Mouse (Mus musculus) neural tube, embryonic 12.5 days (tissue): ENCODE measurements at regions not wholly inside any gene's neighbourhood (a gene's known extent, or its start where the extent isn't known, plus 50 kb on each side); places are given as distances from the start of the nearest gene placed in this dataset.
A peak's percentile ranks its signal among the peaks of the same experiment; 100 is the strongest.

Experiments
- ATAC-seq: fragments of 200-750 bp; cut with Nextera tagmentation; 2 replicates; pipeline ENCODE4 v1.8.0; 2017; ENCODE audit warnings: low read depth, mild to moderate bottlenecking, moderate TSS enrichment, moderate library complexity; ENCODE audit not compliant: low FRiP score
- H3K27ac ChIP-seq: fragments of 300-500 bp; sonication (generic); 2 replicates; pipeline ENCODE4 v1.5.1; 2016
- H3K27me3 ChIP-seq: fragments of 300-500 bp; sonication (generic); replicated peaks from 2 replicates; pipeline ENCODE4 v1.6.1; 2016; ENCODE audit warnings: mild to moderate bottlenecking
- H3K36me3 ChIP-seq: fragments of 300-500 bp; sonication (generic); 2 replicates; pipeline ENCODE4 v1.6.1; 2016; ENCODE audit warnings: mild to moderate bottlenecking
- H3K4me1 ChIP-seq: fragments of 300-500 bp; sonication (generic); 2 replicates; pipeline ENCODE4 v1.6.1; 2016
- H3K4me2 ChIP-seq: fragments of 300-500 bp; sonication (generic); replicated peaks from 2 replicates; pipeline ENCODE4 v1.6.1; 2016; ENCODE audit warnings: mild to moderate bottlenecking
- H3K4me3 ChIP-seq: fragments of 300-500 bp; sonication (generic); 2 replicates; pipeline ENCODE4 v1.5.1; 2016
- H3K9ac ChIP-seq: fragments of 300-500 bp; sonication (generic); 2 replicates; pipeline ENCODE4 v1.6.1; 2016; ENCODE audit warnings: mild to moderate bottlenecking
- H3K9me3 ChIP-seq: fragments of 300-500 bp; sonication (generic); 2 replicates; pipeline ENCODE4 v1.6.1; 2016; ENCODE audit warnings: mild to moderate bottlenecking
- WGBS: fragments of 180-500 bp; shearing (Covaris S2); methylation state at CpG from one replicate; pipeline ENCODE4 v1.1.7; 2016; 5-methylcytosine and 5-hydroxymethylcytosine counted together

DNA sequence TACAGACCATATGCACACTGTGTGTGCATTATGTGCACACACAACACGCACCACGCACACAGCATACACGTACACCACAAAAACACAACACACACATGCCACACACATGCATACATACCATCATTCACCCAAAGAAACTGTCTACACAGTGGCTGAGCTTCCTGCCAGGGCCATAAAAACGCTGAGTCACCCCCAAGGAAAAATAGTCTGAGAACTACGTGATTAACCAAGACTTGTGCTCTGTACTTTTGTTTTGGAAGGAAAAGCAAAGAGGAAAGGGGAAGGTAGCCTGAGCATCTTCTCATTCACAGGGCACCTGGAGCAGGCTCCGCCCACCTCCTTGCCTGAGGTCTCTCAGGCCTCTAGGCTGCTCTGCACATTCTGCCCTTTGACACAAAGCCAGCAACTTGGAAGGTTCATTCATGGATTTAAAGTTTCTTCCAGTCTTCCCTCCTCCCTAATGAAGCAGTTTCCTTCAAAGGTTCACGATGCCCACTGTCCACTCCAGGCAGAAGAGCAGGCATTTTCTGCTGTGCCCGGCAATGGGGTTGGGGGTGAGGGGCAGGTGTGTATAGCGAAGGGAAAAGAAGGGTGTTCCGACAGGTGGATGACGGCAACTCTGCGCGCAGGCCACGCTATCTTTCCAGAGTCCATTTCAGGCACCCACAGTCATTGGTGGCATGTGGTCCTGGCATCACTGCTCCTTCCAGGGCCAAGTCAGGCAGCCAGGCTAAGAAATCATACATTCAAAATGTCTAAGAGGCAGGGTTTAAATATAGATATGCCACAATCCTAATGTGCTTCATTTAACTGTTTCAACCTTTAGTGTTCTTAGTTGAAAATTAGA lies 333.9 kb downstream of the 1500009L16Rik start:
- Histone ChIP-seq H3K4me2 (no peak overlapping the region), H3K9me3 (no peaks in the 10 kb centered on the region), H3K9ac (no peak overlapping the region), H3K4me3 (no peak overlapping the region), H3K4me1 (peaks cover 23% of the 10 kb centered on the region), H3K36me3 (no peaks in the 10 kb centered on the region), H3K27ac (no peak overlapping the region), H3K27me3 (no peaks in the 10 kb centered on the region)
- ATAC-seq, result no peak
- 89% methylated on average over 14 of the region's 14 CpGs for WGBS

DNA sequence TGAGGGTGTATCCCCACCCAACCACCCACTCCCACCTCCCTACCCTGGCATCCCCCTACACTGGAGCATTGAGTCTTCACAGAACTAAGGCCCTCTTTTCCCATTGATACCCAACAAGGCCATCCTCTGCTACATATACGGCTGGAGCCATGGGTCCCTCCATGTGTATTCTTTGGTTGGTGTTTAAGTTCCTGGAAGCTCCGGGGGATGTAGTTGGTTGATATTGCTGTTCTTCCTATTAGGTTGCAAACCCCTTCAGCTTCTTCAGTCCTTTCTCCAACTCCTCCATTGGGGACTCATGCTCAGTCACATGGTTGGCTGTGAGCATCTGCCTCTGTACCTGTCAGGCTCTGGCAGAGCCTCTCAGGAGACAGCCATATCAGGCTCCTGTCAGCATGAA lies 335.6 kb downstream of the 1500009L16Rik start:
- WGBS, result 93% methylated on average over 2 of the region's 2 CpGs
- Histone ChIP-seq H3K27me3 (no peaks in the 10 kb centered on the region), H3K9ac (no peak overlapping the region), H3K36me3 (no peaks in the 10 kb centered on the region), H3K9me3 (no peaks in the 10 kb centered on the region), H3K4me2 (no peak overlapping the region), H3K4me3 (no peak overlapping the region), H3K27ac (no peak overlapping the region), H3K4me1 (peaks cover 23% of the 10 kb centered on the region)
- no peak for ATAC-seq

DNA sequence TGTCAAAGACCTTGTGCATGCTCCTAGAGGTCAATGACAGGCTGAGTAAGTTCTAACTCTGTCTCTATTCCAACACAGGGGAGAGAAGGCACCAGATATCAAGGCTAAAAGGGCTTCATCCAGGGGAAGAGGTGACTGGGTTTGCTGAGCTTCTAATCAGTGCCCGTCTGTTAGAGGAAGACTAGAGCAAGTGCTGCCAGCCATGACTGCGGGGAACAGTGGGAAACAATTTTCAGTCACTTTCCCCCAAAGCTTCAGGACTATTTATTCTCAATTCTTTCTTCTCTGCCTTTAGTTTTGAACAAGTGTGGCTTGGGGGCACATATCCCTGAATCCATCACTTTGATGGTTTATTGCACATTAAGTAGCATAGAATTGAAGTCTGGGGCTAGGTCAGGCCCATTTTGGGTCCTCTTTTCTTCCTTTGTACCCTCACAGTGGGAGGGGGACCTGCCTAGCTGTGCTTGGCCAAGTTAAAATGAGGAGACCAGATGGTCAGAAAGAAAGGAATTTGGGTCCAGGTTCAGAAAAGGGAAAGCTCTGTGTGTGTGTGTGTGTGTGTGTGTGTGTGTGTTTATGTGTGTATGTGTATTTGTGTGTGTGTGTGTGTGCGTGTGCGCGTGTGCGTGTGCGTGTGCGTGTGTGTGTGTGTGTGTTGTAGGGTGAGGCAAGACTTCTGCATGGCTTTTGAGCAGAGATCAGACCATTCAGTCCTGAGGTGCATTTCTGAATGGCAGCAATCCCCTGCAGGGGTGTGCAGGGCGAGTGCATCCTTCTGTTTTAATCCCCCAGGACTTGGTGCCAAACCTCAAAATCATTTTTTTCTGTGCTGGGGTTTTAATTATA lies 337.2 kb downstream of the 1500009L16Rik start:
- peak; percentile 59 for ATAC-seq
- H3K4me1 ChIP-seq, result peaks cover 23% of the 10 kb centered on the region
- peak overlapping the region; percentile 38; the same call in 1 of the 2 replicates for H3K4me2 ChIP-seq
- no peak overlapping the region for H3K4me3 ChIP-seq
- no peak overlapping the region for H3K27ac ChIP-seq
- H3K27me3 ChIP-seq, result no peaks in the 10 kb centered on the region
- H3K9ac ChIP-seq, result no peak overlapping the region
- WGBS, result 43% methylated on average over 9 of the region's 9 CpGs
- no peaks in the 10 kb centered on the region for H3K9me3 ChIP-seq
- no peaks in the 10 kb centered on the region for H3K36me3 ChIP-seq

DNA sequence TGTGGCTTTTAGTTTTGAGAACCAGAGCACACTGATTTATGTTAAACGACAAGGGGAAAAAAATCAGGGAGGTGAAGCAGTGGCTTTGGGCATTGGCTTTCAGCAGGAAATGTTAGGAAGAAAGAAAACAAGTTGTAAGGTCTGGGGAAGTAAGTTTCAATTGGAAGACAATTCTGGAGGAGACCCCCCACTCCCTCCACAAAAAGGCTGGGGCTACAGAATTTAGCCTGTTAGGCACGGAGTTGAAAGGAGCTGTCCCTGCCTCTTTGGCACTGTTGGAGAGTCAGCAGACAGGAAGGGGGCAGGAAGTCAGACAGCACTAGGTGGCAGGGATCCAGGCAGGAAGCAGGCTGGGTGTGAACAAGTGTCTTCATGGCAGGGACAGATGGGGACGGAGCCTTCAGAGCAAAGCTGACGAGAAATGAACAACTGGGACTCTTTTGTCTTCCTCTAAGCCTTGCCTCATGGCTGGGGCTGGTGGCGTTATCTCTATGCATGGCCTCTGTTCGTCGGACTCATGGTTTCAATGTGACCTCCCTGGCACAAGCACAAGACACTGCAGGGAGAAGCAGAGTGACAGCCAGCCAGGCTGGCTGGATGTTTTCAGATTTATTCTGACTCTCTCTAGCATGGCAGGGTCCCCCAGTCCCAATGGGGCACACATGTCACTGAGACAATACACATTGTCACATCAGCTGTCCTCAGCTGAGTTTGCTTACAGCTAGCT lies 338.0 kb downstream of the 1500009L16Rik start:
- WGBS, result 8% methylated on average over 7 of the region's 7 CpGs
- H3K36me3 ChIP-seq, result no peaks in the 10 kb centered on the region
- H3K9ac ChIP-seq, result 0 out of 2 replicates have a peak overlapping the region, but pooled peaks have one; percentile 17
- no peaks in the 10 kb centered on the region for H3K9me3 ChIP-seq
- peaks cover 23% of the 10 kb centered on the region for H3K4me1 ChIP-seq
- peak; percentile 82 for ATAC-seq
- H3K4me2 ChIP-seq, result peak overlapping the region; percentile 38
- 0 out of 2 replicates have a peak overlapping the region, but pooled peaks have one; percentile 26 for H3K27ac ChIP-seq
- no peaks in the 10 kb centered on the region for H3K27me3 ChIP-seq
- no peak overlapping the region for H3K4me3 ChIP-seq

DNA sequence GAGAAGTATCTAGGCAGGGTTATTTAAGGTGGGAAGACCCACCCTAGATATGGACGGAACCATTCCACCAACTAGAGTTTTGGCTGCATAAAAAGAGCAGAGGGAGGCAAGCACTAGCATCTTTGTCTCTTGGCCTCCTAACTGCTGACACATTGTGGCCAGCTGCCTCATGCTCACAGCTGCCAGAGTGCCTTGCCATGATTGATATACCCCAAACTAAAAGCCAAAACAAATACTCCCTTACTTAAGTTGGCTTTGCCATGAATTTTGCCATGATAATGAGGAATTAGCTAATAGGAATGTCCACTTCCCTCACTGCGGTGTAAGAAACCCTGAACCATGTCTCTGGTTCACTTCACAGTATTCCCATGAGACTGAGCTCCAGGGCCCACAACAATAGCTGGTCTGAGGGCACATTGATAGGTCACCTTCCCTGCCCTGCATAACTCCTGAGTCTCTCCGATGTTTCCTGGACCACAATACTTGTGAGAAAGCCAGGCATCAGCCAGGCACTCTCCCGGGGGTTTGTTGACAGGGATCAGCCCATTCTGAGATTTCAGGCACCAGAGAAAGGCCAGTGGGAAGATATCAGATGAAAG lies 344.5 kb downstream of the 1500009L16Rik start:
- no peaks in the 10 kb centered on the region for H3K9me3 ChIP-seq
- 87% methylated on average over 4 of the region's 4 CpGs for WGBS
- no peak overlapping the region for H3K27ac ChIP-seq
- no peak overlapping the region for H3K4me2 ChIP-seq
- no peaks in the 10 kb centered on the region for H3K27me3 ChIP-seq
- no peak for ATAC-seq
- H3K9ac ChIP-seq, result no peak overlapping the region
- H3K36me3 ChIP-seq, result no peaks in the 10 kb centered on the region
- no peak overlapping the region for H3K4me3 ChIP-seq
- H3K4me1 ChIP-seq, result no peaks in the 10 kb centered on the region

DNA sequence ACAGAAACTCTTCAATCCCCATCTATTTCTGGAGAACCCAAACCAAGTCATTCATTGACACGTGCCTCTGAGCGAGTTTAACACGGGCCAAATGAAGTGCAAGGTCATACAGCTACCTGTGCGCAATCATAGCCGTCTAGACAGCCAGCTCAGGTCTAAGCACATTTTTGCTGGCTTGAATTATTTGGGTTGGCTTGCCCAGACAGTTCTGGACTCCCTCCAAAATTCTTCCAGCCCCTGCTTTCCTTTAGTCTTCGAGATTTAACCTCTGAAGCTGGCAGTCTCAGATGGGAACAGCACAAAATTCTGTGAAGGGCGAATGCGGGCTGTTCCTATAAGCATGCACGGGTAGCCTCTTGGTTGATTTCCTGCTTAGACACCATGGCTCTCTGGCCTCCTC lies 347.1 kb downstream of the 1500009L16Rik start:
- Histone ChIP-seq H3K27me3 (no peaks in the 10 kb centered on the region), H3K36me3 (no peaks in the 10 kb centered on the region), H3K4me3 (no peak overlapping the region), H3K4me2 (no peak overlapping the region), H3K9me3 (no peaks in the 10 kb centered on the region), H3K27ac (no peak overlapping the region), H3K4me1 (peaks cover 6% of the 10 kb centered on the region), H3K9ac (no peak overlapping the region)
- WGBS, result 91% methylated on average over 9 of the region's 9 CpGs
- ATAC-seq, result no peak

DNA sequence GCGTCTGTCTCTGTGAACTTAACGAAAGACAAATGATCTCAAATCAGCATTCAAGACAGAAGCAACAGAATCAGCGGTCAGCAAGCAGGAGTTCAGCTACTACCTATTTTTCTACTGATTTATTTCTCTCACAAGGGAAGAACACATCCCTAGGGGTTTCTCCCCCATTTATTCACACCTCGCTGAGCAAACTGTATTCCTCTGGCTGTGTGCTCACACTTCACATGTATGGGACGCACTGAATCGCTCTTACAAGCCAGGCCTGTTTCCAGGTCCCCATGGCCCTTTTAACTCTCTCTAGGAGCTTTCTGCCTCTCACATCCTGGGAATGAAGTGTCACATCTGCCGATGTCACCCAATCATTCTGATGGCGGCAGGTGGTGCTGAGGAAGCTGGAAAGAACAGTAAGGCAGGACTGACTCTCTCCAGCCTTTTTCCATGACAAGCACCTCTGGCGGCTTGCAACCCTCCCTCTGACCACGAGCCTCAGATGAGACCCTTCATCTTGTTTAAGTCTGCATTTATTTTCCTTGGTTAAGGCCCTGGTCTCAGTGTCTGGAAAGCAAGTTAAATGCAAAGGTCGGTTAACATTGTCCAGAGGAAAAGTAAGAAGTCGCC lies 350.3 kb downstream of the 1500009L16Rik start:
- no peak overlapping the region for H3K27ac ChIP-seq
- 30% methylated on average over 12 of the region's 12 CpGs for WGBS

DNA sequence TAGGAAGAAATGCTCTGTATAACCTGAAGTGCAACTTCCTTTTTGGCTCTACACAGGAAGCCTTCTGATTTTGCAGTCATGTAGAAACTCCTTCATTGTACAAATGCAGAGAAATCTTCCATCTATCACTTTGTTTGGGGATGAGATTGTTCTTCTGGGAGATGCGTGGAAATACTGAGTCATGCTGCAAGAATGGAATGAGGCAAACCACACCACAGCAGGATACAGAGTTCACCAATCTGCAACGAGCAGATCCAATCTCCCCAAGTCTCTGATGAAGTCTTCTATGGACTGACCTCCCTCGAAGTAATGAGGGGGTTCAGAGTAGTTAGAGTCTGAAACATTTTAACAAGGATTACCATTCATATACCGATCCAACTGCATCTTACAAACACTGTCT lies 352.9 kb downstream of the 1500009L16Rik start:
- Histone ChIP-seq H3K4me1 (peaks cover 6% of the 10 kb centered on the region), H3K27ac (no peak overlapping the region), H3K4me2 (no peak overlapping the region), H3K9ac (no peak overlapping the region), H3K36me3 (no peaks in the 10 kb centered on the region), H3K4me3 (no peak overlapping the region), H3K9me3 (no peaks in the 10 kb centered on the region; the same call in 1 of the 2 replicates), H3K27me3 (no peaks in the 10 kb centered on the region)
- no peak for ATAC-seq
- 81% methylated on average over 4 of the region's 4 CpGs for WGBS

More for the DNA sequence above, 350.3 kb downstream of the 1500009L16Rik start:
- H3K9me3 ChIP-seq, result no peaks in the 10 kb centered on the region; the same call in 1 of the 2 replicates
- ATAC-seq, result peak; percentile 61; the same call in 1 of the 2 replicates
- no peak overlapping the region for H3K4me3 ChIP-seq
- H3K4me1 ChIP-seq, result peaks cover 6% of the 10 kb centered on the region
- no peak overlapping the region for H3K4me2 ChIP-seq
- no peak overlapping the region for H3K9ac ChIP-seq
- H3K27me3 ChIP-seq, result no peaks in the 10 kb centered on the region
- H3K36me3 ChIP-seq, result no peaks in the 10 kb centered on the region

DNA sequence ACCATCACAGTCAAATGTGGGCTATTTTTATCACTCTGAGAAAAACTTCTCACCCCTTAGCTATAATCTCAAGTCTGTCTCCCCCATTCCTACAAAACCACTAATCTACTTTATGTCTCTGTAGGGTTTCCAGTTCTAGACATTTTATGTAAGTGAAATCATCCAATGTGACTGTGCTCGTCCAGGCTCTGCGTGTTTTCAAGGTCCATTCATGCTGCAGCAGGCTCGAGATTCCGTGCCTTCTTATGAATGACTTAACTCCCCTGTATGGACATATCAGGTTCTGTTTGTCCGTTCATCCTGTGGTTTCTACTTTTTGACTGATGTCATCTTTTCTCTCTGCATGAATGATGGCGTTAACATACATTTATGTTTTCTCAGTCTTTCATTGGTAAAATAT lies 357.6 kb downstream of the 1500009L16Rik start:
- Histone ChIP-seq H3K27me3 (no peaks in the 10 kb centered on the region), H3K9ac (no peak overlapping the region), H3K4me3 (no peak overlapping the region), H3K4me1 (no peaks in the 10 kb centered on the region), H3K36me3 (no peaks in the 10 kb centered on the region), H3K27ac (no peak overlapping the region), H3K4me2 (no peak overlapping the region), H3K9me3 (no peaks in the 10 kb centered on the region; the same call in 1 of the 2 replicates)
- WGBS, result 80% methylated on average over 6 of the region's 6 CpGs
- no peak for ATAC-seq

DNA sequence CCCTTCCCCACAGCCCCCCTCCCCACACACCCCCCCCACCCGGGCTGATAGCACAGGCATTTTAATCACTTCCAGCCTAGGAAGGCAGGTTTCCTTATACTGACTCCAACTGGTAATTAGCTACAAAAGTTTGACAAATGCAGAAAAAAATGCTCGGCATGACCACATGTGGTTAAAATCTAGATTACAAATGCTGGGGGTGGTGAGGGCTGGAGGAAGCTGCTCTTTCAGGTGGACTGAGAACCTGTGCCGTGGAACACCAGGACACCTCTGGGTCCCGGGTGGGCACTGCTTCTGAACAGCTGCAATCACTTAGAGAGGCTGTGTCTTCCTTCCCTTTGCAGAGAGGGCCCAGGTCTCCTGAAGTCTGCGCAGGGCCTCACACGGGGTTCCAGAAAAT lies 358.7 kb downstream of the Nuak1 start:
- Histone ChIP-seq H3K9ac (no peak overlapping the region), H3K27ac (no peak overlapping the region), H3K4me1 (no peaks in the 10 kb centered on the region), H3K9me3 (no peaks in the 10 kb centered on the region; the same call in 1 of the 2 replicates), H3K27me3 (no peaks in the 10 kb centered on the region), H3K4me3 (no peak overlapping the region), H3K36me3 (no peaks in the 10 kb centered on the region), H3K4me2 (no peak overlapping the region)
- WGBS, result 55% methylated on average over 6 of the region's 6 CpGs
- no peak for ATAC-seq

DNA sequence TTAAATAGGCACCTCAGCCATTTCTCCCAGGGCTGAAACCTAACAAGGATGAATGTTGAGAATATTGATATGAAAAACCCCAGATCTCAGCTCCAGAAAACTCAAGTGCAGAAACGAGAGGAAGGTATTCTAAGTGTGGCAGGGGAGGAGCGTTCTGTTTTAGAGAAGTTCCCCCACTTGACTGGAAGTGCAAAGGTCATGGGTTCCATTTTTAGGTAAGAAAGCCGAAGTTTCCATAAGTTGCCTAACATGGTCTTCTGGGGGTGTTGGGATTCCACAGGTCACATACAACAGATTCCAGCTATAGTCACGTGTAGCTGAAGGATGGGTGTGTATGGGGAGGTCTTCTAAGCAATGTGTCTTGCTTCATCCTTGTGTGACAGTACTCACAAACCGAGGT lies 352.9 kb downstream of the Nuak1 start:
- Histone ChIP-seq H3K4me1 (0 out of 2 replicates have a peak, but pooled peaks cover 2% of the 10 kb centered on the region), H3K36me3 (no peaks in the 10 kb centered on the region), H3K27ac (no peak overlapping the region), H3K9me3 (no peaks in the 10 kb centered on the region), H3K9ac (no peak overlapping the region), H3K27me3 (no peaks in the 10 kb centered on the region), H3K4me2 (no peak overlapping the region), H3K4me3 (no peak overlapping the region)
- WGBS, result 82% methylated on average over 5 of the region's 5 CpGs
- ATAC-seq, result no peak
